Mouse (Mus musculus) c-Kit-negative CD71-positive TER-119-positive erythroid progenitor cells, embryonic 14.5 days (primary cell): Measurements from ENCODE around the gene Sorcs1.

Source experiments
- DNase-seq: peaks from one replicate; pipeline ENCODE4 v3.0.0-alpha.2; 2013; ENCODE audit warnings: low read depth, low spot score

The Sorcs1 gene

DNA sequence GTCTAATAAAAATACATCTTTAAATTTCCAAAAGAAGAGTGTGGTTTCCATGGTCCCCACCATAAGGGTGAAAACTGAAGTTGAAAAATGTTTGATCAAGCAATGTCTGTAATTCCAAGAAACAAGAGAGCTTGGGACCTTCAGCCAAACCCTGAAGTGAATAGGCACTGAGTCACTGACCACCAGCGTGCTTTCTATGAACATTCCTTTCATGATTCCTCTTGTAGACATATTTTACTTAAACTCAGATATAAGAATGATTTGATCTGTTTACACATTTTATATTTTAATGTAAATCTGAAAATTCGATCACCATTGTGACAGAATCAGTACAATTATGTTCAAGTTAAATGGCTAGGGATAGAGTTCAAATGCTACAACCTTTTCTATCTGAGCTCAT, 112.1 kb downstream of the Sorcs1 start:
- DNase-seq: no peak

GRCm38 (mm10) chr19:50558771-50559170, 119.7 kb downstream of the Sorcs1 start:
- no peak for DNase-seq

DNA sequence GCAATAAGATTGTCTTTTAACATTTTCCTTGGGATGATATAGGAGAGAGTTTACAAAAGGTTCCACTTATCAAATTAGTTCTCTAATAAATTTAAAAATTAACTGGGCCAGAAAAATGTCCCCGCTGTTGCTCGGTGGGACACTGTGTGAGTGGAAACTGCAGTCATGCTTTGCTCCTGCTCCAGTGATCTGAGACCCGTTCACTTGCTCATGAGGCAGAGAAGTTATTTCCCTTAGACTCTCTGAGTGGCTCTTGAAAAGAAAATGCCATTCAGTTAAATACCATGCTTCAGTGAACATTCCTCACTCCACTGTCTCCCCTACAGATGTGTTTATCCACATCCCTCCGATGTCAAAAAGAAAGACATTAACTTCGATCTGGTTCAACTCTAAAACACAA, 144.4 kb downstream of the Sorcs1 start:
- DNase-seq: no peak

DNA sequence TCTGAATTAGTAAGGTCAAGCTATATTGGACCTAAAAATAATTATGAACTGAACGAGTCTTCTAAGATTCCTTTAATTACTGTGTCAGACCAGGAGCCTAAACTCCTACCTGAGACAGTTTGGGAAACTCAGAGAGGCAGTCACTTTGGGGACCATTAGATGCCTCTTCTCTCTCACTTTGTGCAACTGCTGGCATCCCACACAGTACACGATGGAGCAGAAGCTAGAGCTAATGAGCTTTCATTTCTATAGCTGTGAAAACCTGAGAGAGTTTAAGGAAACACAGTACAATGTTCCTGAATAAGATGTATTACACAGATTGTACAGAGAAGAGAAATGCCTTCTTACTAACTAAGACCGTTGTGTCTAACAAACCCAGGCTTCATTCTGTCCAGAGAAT, 150.6 kb downstream of the Sorcs1 start:
- no peak for DNase-seq

DNA sequence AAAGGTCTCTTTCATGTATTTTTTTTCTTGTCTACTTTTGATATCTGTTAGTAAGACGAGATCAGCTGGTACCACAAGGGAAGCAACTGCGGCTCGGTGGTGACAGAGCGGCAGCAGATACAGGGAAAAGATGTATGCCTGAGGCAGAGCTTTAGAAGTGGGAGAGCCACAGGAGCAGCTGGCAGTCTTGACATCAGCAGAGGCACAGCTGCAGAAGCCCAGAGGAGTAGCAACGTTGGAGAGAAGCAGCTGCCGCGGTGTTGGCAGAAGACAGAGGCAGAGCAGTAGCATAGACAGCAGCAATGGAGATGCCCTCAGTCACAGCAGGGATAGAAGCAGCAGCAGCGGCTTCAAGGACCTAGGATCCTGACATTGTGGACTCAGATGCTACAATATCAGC, 152.4 kb downstream of the Sorcs1 start:
- no peak for DNase-seq

GRCm38 (mm10) chr19:50521943-50522342, 156.5 kb downstream of the Sorcs1 start:
- no peak for DNase-seq

DNA sequence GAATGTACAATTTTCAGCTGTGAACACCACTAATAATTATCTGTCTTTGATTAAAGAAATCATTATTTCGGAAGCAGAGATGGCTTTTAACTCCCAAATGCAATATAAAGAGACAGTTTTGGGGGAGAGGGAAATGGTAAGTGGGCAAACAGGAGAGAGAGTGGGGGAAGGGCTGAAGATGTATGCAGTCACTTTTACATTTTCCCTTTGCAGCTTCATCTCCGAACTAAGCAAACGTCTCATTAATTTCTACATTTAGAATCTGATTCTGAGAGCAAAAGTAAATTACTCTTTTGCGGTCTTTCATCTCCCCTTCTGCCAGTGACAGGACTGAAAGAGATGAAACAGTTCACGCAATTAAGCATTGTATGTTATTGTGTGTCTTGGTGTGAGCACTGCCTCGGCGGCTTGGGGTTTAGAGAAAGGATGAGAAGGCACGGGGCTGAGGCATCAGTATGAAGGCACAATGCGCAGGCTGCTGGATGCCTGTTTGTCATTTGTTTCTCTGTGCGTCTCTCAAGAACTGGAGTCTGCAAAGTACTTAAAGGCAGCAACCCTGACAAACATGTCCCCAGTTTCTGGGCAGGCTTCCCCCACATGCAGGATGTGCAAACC, 163.3 kb downstream of the Sorcs1 start:
- DNase-seq: no peak

GRCm38 (mm10) chr19:50514309-50514830, 164.1 kb downstream of the Sorcs1 start:
- DNase-seq: no peak

DNA sequence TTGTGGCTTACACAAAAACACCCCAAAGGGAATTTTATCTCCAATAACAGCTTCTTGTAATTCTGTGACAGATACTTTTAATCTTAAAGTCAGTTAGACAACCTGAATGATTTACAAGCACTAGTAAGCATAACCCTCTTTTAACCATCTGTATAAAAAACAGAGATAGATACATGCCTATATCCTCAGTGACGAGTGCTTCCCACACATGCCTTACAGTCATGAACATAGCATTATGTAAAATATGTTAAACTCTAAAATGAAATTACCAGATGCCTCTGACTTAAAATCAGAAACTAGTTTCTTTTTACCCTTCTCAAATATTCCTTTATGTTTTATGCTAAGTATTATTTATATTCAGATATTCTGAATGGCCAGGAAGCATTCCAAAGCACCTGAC, 175.6 kb downstream of the Sorcs1 start:
- no peak for DNase-seq

- no peak for DNase-seq
Observed at GRCm38 (mm10) chr19:50491121-50491520, 187.3 kb downstream of the Sorcs1 start.

GRCm38 (mm10) chr19:50490721-50491120, 187.7 kb downstream of the Sorcs1 start:
- no peak for DNase-seq

GRCm38 (mm10) chr19:50489786-50490185, 188.7 kb downstream of the Sorcs1 start:
- no peak for DNase-seq

GRCm38 (mm10) chr19:50488421-50488820, 190.0 kb downstream of the Sorcs1 start:
- no peak for DNase-seq

- DNase-seq: no peak
Observed at GRCm38 (mm10) chr19:50487768-50488167, 190.7 kb downstream of the Sorcs1 start.

DNA sequence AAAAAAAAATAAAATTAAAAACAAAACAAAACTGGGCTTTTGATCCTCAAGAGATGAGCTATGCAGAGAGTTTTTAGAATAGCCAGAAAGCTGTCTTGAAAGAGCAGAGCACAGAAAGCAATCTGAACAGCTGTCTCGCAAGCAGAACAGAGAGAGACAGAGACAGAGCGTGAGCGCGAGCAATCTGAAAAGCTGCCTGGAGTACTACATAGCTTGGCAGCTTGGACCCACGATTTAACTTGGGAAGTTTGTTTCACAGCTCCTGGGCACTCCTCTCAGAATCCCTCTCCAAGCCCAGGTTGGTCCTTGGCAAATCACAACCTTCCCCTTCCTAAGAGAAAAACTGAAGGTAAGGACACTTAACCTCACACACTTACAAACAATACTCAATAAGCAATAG, 192.1 kb downstream of the Sorcs1 start:
- no peak for DNase-seq

- DNase-seq: no peak
Observed at GRCm38 (mm10) chr19:50476774-50477173, 201.7 kb downstream of the Sorcs1 start.

GRCm38 (mm10) chr19:50468592-50468991, 209.9 kb downstream of the Sorcs1 start:
- no peak for DNase-seq

- DNase-seq: no peak
Observed at GRCm38 (mm10) chr19:50464811-50465210, 213.6 kb downstream of the Sorcs1 start.

DNA sequence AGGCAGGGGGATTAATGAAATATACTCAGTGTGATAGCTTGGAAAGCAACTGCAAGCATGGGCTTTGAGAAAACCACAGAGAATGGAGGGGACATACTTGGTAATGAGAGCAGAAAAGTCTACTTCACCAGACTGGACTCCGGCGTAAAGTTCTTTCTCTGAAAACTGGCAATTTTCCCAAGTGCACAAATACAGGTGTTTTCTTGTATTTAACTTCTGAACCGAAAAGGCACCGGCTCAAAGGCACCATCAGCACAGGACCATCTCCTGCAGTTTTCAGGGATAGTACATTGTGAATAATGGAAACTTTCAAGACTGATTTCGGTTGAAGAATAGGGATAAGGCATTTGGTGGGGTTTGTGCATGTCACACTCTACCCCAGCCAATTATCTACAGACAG, 219.9 kb downstream of the Sorcs1 start:
- no peak for DNase-seq

DNA sequence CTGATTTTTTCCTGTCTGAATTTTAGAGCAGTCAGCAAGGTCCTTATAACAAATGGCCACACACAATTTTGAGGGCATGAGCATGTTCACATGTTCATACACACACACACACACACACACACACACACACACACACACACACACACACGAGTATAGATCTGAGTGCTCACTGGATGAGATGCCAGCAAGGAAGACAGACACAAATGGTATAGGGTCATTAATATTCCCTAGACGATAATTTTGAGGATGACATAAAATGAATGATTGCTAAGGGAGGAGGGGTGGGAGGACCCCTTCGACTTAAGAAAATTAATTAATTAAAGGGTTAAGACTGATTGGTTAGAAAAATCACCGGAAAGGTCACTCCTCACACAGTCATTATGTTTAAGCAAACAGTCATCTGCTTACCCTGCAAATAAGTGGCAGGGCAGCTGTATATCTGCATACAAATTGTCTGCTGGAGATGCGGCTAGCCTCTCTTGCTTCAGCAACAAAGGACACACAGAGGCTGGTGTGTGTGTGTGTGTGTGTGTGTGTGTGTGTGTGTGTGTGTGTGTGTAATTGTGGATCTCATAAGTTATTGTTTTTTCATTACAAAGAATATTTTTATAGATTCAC, 221.1 kb downstream of the Sorcs1 start:
- DNase-seq: no peak

DNA sequence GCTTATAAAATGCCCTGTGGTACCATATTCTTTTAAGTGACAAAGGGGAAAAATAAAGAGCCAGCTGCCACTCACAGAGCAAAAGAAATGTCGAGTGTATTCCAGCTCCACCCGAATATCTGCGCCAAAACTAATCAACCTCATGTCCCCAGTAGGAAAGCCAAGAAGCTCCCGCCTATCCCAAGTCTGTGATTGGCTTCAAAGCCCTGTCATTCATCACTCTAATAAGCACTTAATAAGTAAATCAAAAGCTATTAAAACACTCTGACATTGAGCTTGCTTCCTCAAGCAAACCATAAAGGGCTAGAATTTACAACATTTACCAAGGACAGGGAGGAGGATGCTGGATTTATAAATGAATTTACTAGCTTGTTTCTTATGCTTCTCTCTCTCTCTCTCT, 237.3 kb downstream of the Sorcs1 start:
- DNase-seq: no peak

- no peak for DNase-seq
Observed at GRCm38 (mm10) chr19:50440246-50440910, 238.1 kb downstream of the Sorcs1 start.

DNA sequence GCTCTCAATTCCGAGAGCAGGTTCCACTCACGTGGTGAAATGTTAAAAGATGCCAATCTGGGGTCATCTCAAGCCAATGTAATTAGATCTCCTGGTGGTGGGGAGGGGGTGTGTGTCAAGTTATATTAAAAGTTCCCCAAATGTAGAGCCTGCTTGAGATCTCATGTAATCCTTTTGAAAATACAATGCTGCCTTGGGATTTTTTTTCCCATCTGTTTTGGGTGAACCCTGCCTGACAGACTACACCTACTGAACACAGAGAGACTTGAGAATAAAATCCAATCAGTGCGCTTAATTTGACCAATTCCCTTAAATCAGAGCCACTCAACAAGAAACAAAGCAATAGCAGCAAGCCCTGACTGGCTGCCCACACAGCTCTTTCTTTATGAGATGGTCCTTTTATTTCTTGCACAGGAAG, 239.0 kb downstream of the Sorcs1 start:
- DNase-seq: no peak
